Mouse (Mus musculus) liver, adult (tissue): ENCODE data around the gene Arl5a.

Source experiments
- GATA4 ChIP-seq: IDR thresholded peaks from 2 replicates; pipeline ENCODE4 v1.6.1; 2014; ENCODE audit warnings: mild to moderate bottlenecking, low read length; ENCODE audit not compliant: insufficient replicate concordance

Gene Arl5a

DNA sequence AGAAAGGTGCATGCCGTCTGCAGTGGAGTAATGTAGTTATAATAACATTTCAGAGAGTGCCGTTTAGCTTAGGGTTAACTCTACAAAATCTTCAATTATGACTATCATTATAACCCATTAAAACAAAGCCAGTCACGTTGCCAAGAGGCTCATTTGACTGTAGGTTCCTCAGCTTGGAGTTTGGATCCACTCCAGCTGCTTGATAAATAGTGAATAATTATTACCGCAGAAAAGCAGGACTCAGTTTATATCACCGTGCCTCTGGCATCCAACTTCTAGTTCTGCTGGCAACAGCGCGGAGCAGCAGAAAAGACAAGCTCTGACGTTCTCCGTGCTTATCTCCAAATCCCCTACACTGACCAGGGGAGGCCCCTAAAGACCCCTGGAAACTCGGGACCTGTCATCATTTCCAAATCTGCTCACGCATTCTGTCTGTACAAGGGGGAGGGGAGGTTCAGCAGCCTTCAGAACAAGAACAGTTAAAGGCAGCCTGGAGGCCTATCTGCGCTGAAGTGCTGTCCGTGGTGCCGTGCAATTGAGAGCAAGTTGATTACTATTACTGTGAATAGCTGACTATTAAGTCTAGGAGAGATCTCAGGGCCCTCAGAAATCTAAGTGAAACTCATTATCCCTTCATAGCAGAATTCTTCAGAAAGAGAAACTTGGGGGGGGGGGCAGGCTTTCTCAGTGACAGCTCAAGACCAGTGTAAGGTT, 11.4 kb upstream of the Arl5a start:
- no peak for TF ChIP-seq GATA4

GRCm38 (mm10) chr2:52433365-52433764, 8.7 kb upstream of the Arl5a start:
- no peak for TF ChIP-seq GATA4

DNA sequence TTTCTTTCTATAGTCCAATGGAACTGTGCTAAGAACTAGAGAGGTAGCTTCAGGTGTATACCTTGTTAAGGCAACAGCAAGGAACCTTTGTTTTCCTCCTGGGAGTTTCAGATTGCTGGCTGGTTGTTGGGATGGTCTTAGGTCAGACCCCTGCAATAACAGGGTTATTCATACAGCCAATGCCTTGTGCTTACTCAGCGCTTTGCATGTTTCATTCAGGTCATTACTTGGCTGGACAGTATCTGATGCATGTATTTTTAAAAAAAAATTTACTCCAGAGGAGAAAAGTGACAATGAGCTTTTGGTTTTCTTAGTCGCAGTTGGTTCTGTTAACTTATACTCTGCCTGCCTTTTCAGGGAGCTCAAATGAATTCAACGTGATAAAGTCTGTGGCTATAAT, 2.7 kb upstream of the Arl5a start:
- TF ChIP-seq GATA4 = no peak

DNA sequence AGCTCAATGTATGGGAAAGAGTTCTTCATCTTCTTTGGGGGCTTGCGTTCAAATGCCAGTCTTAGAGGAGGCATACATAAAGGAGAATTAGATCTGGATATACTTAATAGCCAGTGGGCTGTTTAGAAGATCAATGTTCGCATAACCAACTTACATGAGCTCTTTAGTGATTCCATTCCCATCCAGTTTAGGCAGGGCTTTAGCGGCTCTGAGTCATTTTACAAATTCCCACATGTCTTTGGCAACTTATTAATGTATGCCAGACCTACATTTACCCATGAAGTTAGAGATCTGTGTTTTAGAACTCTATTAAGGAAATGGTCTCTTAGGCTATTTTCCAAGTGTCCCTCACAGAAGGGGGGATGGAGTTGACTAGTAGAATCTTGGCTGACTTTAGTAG, 1.3 kb upstream of the Arl5a start:
- TF ChIP-seq GATA4 = no peak

- no peak for TF ChIP-seq GATA4
Measured at GRCm38 (mm10) chr2:52425523-52425795, 758 bp upstream of the Arl5a start.

DNA sequence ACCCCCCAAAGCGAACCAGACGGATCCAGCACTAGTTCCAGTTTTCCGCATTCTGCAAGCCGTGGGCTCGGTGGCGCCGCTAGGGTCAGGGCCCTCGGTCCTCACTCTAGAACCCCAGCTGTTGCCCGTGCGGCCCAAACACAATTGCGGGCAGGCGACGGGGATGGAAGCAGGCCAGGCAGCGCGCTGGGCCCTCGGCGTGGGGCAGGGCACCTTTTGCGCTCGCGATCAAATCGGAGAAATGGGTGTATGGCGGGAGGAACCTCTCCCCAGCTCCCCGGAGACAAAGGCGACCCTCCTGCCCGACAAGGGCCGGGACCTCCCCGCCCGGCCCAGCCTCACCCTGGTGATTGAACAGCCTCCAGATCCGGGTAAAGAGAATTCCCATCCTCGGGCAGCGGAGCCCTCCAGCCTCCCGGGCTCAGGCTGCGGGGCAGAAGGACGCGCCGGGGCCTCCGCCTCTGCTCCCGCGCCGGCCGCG, 413 bp downstream of the Arl5a start:
- no peak for TF ChIP-seq GATA4

DNA sequence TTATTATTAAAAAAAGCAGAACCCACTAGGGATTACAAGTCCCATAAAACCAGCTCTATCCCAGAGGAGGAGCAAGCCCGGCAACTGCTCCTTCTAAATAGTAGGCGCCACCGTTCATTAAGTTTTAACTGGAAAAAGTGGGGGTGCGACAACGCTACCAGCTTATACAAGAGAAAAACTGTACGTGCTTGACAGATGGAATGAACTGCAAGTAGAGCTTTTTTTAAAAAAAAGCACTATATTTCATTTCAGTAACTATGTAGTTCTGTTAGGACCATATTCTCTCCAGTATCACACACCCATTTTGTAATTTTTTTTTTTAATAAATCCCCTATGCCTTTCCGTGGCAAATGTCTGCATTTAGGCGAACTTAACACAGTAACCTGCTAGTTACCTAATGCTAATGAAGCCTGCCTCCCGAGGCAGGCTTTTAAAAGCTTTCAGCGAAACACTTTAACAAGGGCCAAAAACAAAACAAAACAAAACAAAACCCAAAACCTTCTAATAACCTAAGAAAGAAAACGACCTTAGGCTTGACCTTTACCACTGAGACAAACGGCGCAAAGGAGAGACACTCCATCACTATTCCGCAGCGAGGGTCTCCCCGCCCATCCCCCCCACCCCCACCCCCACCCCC, 972 bp downstream of the Arl5a start:
- TF ChIP-seq GATA4 = no peak

- no peak for TF ChIP-seq GATA4
Measured at GRCm38 (mm10) chr2:52422871-52423610, 1.7 kb downstream of the Arl5a start.

DNA sequence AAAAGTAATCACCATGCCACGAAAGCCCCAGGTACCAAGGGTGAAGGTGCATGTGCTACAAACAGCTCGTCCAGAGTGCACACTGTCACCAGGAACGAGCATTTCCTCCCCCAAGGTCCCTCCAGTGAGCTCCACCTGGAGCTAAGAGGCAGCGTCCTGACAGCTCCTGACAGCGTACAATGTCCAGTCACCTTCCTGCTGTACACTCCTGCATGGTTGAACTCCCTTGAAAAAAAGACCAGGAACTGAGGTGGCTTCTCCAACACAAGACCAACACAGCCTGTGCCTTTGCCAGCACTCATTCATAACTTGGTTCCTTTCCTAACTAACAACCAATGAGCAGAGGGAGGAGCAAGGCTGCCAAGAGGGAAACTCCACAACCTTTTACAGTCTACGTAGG, 3.5 kb downstream of the Arl5a start:
- TF ChIP-seq GATA4 = no peak

DNA sequence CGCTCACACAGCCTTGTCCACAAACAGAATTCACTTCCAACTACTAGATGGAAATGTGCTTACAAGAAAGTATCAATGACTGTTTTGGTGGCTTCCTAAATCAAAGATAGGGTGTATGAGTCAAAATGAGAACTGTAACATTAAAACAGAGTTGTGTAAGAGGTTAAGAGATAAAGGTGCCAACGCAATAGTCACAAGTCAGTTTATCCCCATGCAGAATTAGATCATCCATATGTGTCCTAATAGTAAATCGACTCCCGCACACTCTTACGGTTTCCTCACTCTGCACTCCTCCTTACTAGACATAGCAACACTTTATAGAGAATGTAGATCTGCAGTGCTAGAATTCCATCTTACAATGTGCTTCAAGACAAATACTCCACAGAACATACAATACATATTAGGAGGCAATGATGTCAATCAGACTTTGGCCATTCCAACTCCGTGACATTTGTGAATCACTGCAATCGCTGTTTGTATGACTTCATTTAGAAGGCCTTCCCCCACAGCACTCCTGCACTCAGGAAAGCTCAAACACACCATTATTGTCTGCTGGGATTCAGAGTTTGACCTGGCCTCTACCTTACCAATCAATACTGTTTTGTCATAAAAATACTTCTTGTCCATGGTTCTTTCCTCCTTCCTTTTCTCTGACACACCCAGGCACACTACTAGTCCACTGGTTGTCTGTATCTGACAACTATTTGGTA, 4.5 kb downstream of the Arl5a start:
- TF ChIP-seq GATA4 = no peak

- no peak for TF ChIP-seq GATA4
Measured at GRCm38 (mm10) chr2:52419295-52419694, 5.4 kb downstream of the Arl5a start.

DNA sequence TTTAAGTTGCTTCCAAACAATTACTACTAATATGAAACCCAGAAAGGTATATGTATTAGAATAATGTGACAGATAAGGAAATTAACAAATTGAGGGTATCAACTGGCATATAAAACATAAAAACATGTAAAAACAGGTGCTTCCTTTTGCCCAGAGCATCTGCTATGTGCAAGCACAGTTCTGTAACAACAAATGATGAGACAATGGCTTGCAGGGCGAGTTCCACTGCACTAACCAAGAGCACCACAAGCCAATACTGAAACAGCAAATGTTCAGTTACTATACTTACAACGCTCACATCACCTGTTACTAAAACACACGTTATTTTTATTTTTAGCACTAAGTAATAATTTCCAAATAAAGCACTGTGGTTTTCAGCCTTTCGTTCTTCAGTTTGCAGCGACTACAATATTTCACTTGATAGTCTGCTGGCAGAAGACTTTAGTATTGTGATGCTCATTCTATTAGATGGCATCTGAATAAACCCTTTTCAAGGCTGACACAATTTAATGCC, 12.1 kb downstream of the Arl5a start:
- TF ChIP-seq GATA4 = no peak

- no peak for TF ChIP-seq GATA4
Measured at GRCm38 (mm10) chr2:52406480-52406879, 18.2 kb downstream of the Arl5a start.

DNA sequence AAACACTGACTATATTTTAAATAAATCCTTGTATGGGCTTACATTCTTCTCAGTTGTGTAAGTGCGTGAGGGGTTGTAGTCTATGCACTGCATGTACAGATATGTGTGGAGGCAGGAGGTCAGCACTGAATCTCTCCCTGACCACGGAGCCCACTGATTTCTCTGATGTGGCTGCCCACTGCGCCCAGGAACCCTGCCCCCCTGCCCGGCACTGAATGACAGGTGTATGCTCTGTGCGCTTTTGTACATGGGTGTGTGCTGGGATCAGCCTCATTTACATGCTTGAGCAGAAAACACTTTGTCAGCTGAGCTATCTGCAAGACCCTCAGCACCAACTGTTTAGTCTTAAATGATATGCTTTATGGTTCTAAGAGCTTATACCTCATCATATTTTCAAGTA, 19.5 kb downstream of the Arl5a start:
- no peak for TF ChIP-seq GATA4

DNA sequence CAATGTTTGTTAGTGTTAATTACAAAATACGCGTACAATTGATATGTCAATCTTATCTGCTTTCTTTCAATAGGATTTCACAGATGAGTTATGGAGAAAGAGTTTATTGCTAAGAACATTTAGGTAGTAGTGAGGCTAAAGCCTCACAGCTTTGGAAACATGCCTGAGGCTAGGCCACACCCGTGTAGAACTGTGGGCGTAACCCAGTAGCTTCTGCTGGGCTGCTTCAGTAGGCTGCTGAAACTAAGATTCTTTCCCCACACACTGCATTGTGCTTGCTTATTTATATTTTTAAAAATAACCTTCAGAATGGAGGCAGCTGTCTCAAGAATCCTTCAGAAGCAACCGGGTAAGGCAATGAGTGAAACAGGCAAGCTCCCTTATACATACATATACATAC, 30.2 kb downstream of the Arl5a start:
- no peak for TF ChIP-seq GATA4
